Mouse (Mus musculus): ENCODE measurements around the gene Clic4. TPM values are rescaled to one million over a fixed set of nuclear protein-coding genes. Genes with fewer than 3 reads are reported as not detected.

Clic4 gene
- polyA plus RNA-seq, 1 experiment: 25.3 TPM

GRCm38 (mm10) chr4:135269656-135270341, 2.8 kb downstream of the Clic4 start:
- DNase-seq (ENCODE audit: low read depth, low spot score): no peak
- 73% methylated on average over 7 of the region's 7 CpGs for WGBS

- 60% methylated on average over 8 of the region's 8 CpGs for WGBS
- DNase-seq (ENCODE audit: low read depth, low spot score): no peak
Measured at GRCm38 (mm10) chr4:135267521-135267920, 5.1 kb downstream of the Clic4 start.

- 63% methylated on average over 9 of the region's 9 CpGs for WGBS
- no peak for DNase-seq (ENCODE audit: low read depth, low spot score)
Measured at GRCm38 (mm10) chr4:135266987-135267386, 5.6 kb downstream of the Clic4 start.

DNA sequence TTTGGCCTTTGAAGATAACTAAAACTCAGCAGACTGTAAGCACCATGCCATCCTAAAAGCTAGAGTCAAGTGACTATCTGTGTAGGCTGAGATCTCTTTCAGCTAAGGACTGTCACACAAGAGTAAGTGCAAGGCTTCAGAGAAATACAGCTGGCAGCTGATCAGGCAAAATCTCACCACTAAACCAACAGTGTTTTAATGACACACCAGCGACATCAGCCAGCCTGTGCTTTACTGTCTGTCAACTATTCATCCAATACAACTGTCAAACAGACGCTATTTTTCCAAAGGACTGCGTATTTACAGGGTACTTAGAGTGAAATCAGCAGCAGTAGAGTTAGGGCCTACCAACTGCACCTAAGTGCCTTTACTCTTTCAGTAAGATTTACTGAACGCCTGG, 12.2 kb downstream of the Clic4 start:
- DNase-seq (ENCODE audit: low read depth, low spot score): no peak
- WGBS: 50% methylated on average over 4 of the region's 4 CpGs

- WGBS: 51% methylated on average over 7 of the region's 7 CpGs
- DNase-seq (ENCODE audit: low read depth, low spot score): no peak
Measured at GRCm38 (mm10) chr4:135258521-135258920, 14.1 kb downstream of the Clic4 start.

GRCm38 (mm10) chr4:135257881-135258476, 14.6 kb downstream of the Clic4 start:
- no peak for DNase-seq (ENCODE audit: low read depth, low spot score)
- WGBS: 46% methylated on average over 9 of the region's 9 CpGs

- no peak for DNase-seq (ENCODE audit: low read depth, low spot score)
- 85% methylated on average over 11 of the region's 11 CpGs for WGBS
Measured at GRCm38 (mm10) chr4:135256536-135257450, 15.8 kb downstream of the Clic4 start.

- 52% methylated on average over 3 of the region's 3 CpGs for WGBS
- DNase-seq (ENCODE audit: low read depth, low spot score): no peak
Measured at GRCm38 (mm10) chr4:135254770-135255169, 17.8 kb downstream of the Clic4 start.

DNA sequence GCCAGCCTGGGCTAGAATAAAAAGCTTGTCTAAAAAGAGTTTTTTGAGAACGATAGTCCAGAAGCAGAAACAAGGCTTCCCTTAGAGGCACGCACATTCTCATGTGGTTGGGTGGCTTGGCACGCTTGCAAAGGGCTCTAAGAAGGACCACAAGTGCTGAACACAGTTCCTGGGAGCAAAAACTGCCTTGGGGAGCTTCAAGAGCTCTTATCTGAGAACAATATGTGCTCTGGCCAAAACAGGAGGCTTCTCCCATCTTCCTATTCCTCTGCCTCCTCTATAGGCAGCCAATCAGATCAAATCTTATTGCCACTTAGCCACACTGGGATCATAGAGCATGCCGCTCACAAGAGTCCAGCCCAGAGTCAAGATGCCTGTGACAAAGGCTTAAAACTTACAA, 18.3 kb downstream of the Clic4 start:
- 60% methylated on average over 4 of the region's 4 CpGs for WGBS
- DNase-seq (ENCODE audit: low read depth, low spot score): no peak

DNA sequence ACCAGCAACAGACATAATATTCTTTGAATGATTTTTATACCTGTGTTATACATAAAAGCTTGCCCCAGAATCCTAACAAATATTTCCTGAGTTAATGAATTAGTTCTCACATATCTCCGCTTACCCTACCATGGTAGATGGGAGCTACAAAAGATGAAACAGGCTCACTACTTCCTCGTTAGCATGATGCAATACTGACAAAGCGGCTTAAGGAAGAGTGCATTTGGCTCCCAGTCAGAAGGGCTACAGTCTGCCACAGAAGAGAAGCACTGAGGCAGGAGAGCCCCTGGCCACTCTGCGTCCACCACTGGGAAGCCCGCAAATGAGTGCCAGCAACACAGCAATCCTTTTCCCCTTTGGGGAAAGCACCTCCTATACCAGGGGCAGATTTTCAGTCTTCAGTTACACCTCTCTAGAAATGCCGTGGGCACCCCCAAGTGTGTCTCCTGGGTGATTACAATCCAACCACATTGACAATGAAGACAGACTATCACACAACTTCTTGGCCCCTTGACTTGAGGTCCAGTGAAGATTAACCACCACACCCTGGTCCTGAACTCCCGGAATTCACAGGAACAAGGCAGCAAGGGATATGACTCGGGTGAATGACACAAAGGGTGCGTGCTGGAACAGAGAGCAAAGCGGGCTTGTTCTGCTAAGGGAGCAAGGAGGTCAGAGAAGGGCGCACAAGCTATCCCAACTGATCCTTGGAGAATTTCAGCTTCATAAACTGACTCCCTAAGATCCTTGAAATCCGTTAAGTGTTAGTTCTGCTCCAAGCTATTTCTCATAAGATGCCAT, 19.2 kb downstream of the Clic4 start:
- 83% methylated on average over 12 of the region's 12 CpGs for WGBS
- no peak for DNase-seq (ENCODE audit: low read depth, low spot score)

- DNase-seq (ENCODE audit: low read depth, low spot score): no peak
- WGBS: 82% methylated on average over 2 of the region's 2 CpGs
Measured at GRCm38 (mm10) chr4:135251801-135252200, 20.8 kb downstream of the Clic4 start.

GRCm38 (mm10) chr4:135248250-135249018, 24.2 kb downstream of the Clic4 start:
- DNase-seq (ENCODE audit: low read depth, low spot score): no peak
- 82% methylated on average over 9 of the region's 9 CpGs for WGBS

DNA sequence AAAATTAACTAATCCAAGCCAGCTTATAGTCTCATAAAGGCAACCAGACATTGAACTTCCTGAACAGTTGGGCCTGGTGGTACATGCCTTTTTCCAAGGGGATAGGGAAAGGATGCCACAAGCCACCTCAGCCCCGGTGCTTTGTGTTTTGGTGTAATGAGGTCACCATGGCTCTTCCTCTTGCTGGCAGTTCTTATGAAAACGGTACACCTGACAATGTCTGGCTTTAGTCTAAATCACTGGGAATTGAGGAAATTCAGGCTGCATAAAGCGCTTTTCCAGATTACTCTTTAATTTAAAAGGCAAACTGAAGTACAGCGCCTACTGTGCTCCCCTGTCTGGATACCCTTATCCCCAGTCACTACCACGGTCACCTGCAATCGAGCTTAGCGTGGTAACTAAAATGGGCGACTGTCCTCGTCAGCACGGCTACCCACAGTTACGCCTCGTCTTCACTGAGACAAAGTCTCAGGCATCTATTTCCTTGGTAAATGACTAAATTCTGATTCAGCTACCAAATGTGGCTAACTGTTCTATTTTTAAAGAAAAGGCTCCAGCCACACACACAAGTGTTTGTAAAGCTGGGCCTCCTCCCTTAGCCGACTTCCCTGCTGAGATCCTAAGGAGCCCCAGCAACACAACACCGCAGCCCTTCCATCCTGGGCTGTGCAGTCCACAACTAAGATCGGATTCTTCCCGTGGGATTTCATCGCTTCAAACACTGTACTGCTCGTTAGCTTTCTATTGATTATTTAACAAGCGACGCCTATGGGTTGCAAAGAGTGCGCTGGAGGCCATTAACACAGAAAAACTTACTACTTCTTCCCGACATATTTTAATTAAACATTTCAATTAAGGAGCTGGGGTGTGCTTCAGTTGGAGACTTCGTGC, 25.5 kb downstream of the Clic4 start:
- 75% methylated on average over 23 of the region's 23 CpGs for WGBS
- no peak for DNase-seq (ENCODE audit: low read depth, low spot score)

DNA sequence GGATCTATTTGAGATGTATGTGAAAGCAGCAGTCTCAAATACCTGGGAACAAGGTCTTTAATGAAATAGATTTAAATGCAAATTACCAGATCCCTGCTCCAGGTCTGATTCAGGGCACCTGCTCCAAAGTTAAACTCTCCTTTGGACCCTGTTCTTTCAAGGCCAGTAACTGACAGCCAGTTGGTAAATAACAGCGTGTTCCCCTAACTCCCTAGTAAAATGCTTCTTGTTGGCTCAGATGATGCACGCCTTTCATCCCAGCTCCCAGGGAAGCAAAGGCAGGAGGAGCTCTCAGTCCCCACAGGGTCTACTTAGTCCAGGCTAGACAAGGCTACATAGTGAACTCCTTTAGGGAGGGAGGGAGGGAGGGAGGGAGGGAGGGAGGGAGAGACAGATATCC, 26.2 kb downstream of the Clic4 start:
- 34% methylated on average over 2 of the region's 2 CpGs for WGBS
- no peak for DNase-seq (ENCODE audit: low read depth, low spot score)

DNA sequence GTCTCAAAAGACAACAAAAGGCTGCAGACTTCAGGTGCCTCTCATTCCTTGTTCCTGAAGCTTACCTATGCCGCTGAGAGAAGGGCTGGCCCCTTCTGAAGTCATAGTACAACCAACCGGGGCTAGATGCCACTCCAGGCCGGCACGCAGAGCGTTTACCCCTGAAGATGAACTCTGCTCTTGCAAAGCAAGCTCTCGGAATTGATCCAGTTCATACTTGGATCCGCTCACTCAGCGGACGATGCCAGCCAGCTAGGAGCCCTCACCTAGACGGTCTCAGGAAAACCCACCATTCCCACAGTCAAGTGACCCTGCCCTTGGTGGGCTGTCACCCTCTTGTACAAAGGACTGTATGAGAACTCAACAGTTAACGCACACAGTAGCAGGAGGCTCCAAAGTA, 26.8 kb downstream of the Clic4 start:
- WGBS: 37% methylated on average over 11 of the region's 11 CpGs
- no peak for DNase-seq (ENCODE audit: low read depth, low spot score)

GRCm38 (mm10) chr4:135244335-135244734, 28.3 kb downstream of the Clic4 start:
- DNase-seq (ENCODE audit: low read depth, low spot score): no peak
- 86% methylated on average over 3 of the region's 3 CpGs for WGBS

DNA sequence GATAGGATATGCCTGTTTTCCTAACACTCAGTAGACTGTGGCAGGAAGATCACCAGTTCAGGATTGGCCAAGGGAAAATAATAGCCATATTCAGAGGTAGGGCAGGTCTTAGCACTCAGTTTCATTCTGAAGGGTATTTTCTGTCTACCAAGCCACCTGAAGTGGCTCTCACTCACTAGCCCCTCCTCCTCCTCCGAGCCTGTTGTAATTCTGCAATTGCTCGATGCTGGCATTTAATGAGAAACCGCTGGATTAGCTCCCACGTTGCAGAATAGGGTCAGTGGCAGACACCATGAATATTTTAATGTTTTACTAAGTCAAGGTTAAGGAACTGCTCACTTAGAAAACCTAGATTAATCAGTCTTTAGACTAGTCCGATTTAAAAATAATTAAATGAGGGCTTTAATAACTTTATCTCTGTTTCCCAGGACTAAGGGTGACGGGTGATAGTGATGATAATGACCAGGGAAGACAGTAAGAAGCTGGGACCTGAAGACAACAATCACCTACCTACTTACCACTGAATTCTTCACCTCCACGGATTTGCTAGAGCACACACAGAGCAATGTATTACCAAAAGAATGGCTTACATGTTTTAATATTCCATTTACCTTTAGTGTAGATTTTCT, 29.6 kb downstream of the Clic4 start:
- 84% methylated on average over 7 of the region's 7 CpGs for WGBS
- DNase-seq (ENCODE audit: low read depth, low spot score): no peak

DNA sequence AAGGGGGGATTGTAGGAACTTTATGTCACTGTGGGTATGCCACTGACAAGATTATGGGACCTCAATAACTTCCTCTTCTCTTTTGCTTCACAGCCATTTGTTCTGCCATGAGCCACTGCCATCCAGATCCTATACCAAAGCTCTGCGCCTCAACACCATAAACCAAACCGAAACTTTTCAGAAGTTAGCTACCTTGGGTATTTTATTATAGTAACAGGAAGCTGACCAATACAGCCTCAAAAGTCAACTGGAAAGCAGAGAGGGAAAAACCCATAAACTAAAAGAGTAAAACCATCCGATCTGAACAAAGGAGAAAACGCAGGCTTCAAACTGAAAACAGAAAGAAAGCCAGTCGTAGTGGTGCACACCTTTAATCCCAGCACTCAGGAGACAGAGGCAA, 30.2 kb downstream of the Clic4 start:
- 74% methylated on average over 5 of the region's 5 CpGs for WGBS
- DNase-seq (ENCODE audit: low read depth, low spot score): no peak
